Mouse (Mus musculus): ENCODE measurements around the gene Ndufb6. TPM values are rescaled to one million over a fixed set of nuclear protein-coding genes. Genes with fewer than 3 reads are reported as not detected.

The Ndufb6 gene
- polyA plus RNA-seq, 1 experiment from 2014 or later, result 222 TPM

DNA sequence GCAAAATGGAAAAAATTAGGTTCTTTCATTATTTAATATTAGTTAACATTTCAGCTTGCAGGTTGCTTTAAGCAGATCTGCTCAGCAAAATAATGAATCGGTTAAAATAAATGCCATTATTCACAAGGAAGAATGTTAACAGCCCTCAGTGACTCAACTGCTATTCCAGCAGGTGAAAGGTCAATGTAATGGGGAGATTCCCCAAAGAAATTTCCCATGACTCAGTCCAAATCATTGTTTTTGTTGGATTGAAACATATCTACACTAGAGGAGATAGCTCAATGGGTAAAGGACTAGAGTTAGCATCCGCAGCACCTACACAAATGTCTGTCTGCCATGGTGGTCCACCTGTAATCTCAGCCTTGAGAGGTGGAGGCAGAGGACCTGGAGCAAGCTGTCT lies 9.8 kb upstream of the Ndufb6 start:
- no peaks in the 10 kb centered on the region for H3K4me1 ChIP-seq (ENCODE audit: insufficient read depth, low read depth, low read length)
- ATAC-seq (no peak), DNase-seq (ENCODE audit: low spot score) (no peak)
- no peak overlapping the region for H3K27ac ChIP-seq (ENCODE audit: low read length)
- H3K27me3 ChIP-seq (replicated peaks; ENCODE audit: insufficient read depth, low read length), result no peaks in the 10 kb centered on the region
- WGBS, result 87% methylated on average over 2 of the region's 2 CpGs
- H3K4me3 ChIP-seq (ENCODE audit: low read depth, low read length), result no peak overlapping the region
- no peak overlapping the region for H3K4me2 ChIP-seq (replicated peaks; ENCODE audit: low read depth, low read length)
- TF ChIP-seq CTCF (IDR thresholded peaks at IDR 0.05), result no peak
- TF ChIP-seq EP300 (IDR thresholded peaks at IDR 0.05), result no peak
- H3K9ac ChIP-seq (replicated peaks; ENCODE audit: low read depth), result no peak overlapping the region
- no peaks in the 10 kb centered on the region for H3K36me3 ChIP-seq (ENCODE audit: insufficient read depth, low read length)
- no peaks in the 10 kb centered on the region for H3K9me3 ChIP-seq (ENCODE audit: low read length)

DNA sequence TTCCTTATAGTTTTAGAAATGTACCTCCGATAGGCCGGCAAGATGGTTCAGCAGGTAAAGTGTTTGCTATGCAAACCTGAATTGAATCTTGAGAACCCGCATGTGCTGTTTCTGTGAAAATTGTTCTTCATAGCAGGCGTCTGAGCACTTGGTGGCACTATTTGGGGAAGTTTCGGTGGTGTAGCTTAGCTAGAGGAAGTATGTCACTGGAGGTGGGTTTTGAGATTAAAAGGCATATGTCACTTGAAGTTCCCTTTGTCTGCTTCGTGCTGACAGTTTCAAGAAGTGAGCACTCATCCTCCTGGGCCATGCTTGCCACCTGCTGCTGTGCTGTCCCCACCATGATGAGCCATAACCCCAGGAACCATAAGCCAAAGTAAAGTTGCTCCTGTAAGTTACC lies 8.2 kb upstream of the Ndufb6 start:
- H3K27ac ChIP-seq (ENCODE audit: low read length), result no peak overlapping the region
- WGBS, result 48% methylated on average over 6 of the region's 6 CpGs

DNA sequence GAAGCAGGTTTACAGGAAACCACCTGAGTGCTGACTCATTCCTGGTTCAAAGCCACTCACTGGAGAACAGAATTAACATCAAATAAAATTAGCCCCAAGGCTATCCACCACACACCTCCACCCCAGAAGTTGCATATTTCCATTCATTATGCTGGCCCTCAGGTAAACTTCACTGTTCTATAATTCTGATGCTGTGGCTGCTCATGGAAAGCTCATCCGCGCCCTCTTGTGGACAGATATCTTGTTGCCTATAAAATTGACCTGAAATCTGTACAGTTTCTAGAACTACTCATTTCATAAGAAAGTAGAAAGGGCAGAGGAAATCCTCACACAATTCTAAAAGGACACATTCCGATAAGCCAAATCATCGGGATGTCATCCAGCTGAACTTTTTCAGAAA lies 6.4 kb upstream of the Ndufb6 start:
- DNase-seq (ENCODE audit: low spot score) (peak; percentile 82), ATAC-seq (0 out of 2 replicates have a peak, but pooled peaks have one; percentile 25)
- Histone ChIP-seq H3K9me3 (ENCODE audit: low read length) (no peaks in the 10 kb centered on the region), H3K4me1 (ENCODE audit: insufficient read depth, low read depth, low read length) (no peaks in the 10 kb centered on the region), H3K27ac (ENCODE audit: low read length) (no peak overlapping the region), H3K36me3 (ENCODE audit: insufficient read depth, low read length) (no peaks in the 10 kb centered on the region), H3K4me2 (replicated peaks; ENCODE audit: low read depth, low read length) (no peak overlapping the region), H3K4me3 (ENCODE audit: low read depth, low read length) (no peak overlapping the region), H3K27me3 (replicated peaks; ENCODE audit: insufficient read depth, low read length) (no peaks in the 10 kb centered on the region), H3K9ac (replicated peaks; ENCODE audit: low read depth) (no peak overlapping the region)
- TF ChIP-seq EP300 (IDR thresholded peaks at IDR 0.05) (no peak), CTCF (IDR thresholded peaks at IDR 0.05) (peak; percentile 91)
- WGBS, result 12% methylated on average over 4 of the region's 4 CpGs

More for the DNA sequence above, 8.2 kb upstream of the Ndufb6 start:
- DNase-seq (ENCODE audit: low spot score) (no peak), ATAC-seq (no peak)
- H3K36me3 ChIP-seq (ENCODE audit: insufficient read depth, low read length), result no peaks in the 10 kb centered on the region
- H3K4me1 ChIP-seq (ENCODE audit: insufficient read depth, low read depth, low read length), result no peaks in the 10 kb centered on the region
- H3K4me2 ChIP-seq (replicated peaks; ENCODE audit: low read depth, low read length), result no peak overlapping the region
- no peaks in the 10 kb centered on the region for H3K27me3 ChIP-seq (replicated peaks; ENCODE audit: insufficient read depth, low read length)
- H3K9ac ChIP-seq (replicated peaks; ENCODE audit: low read depth), result no peak overlapping the region
- TF ChIP-seq CTCF (IDR thresholded peaks at IDR 0.05) (no peak), EP300 (IDR thresholded peaks at IDR 0.05) (no peak)
- no peak overlapping the region for H3K4me3 ChIP-seq (ENCODE audit: low read depth, low read length)
- no peaks in the 10 kb centered on the region for H3K9me3 ChIP-seq (ENCODE audit: low read length)

DNA sequence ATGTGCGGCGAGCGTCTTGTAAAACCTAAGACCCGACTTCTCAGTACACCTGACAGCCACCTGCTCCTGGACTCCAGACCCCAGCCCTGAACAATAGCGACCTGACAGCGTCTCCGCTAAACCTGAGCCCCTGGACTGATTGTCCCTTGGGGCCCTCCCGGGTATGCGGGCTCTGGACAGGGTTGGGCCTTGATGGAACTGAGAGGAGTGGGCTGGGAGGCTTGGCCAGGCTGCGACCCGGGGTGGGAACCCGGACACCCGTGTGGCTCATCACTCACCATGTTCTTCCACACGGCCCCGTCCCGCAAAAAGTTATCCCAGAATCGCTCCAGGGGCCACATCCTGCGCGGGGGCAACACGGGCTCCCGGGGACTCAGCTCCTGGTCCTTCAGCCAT lies 343 bp downstream of the Ndufb6 start:
- WGBS, result under 1% methylated on average over 21 of the region's 21 CpGs
- peak overlapping the region; percentile 48; the same call in 1 of the 2 replicates for H3K27ac ChIP-seq (ENCODE audit: low read length)
- no peaks in the 10 kb centered on the region for H3K9me3 ChIP-seq (ENCODE audit: low read length)
- peaks cover 2% of the 10 kb centered on the region; the same call in 1 of the 2 replicates for H3K36me3 ChIP-seq (ENCODE audit: insufficient read depth, low read length)
- H3K9ac ChIP-seq (replicated peaks; ENCODE audit: low read depth), result peak overlapping the region; percentile 84
- TF ChIP-seq EP300 (IDR thresholded peaks at IDR 0.05), result no peak
- TF ChIP-seq CTCF (IDR thresholded peaks at IDR 0.05), result no peak
- H3K27me3 ChIP-seq (replicated peaks; ENCODE audit: insufficient read depth, low read length), result no peaks in the 10 kb centered on the region
- H3K4me3 ChIP-seq (ENCODE audit: low read depth, low read length), result peak overlapping the region; percentile 83
- DNase-seq (ENCODE audit: low spot score), result no peak
- H3K4me2 ChIP-seq (replicated peaks; ENCODE audit: low read depth, low read length), result peak overlapping the region; percentile 99
- ATAC-seq, result peak; percentile 32
- peaks cover 5% of the 10 kb centered on the region; the same call in 1 of the 2 replicates for H3K4me1 ChIP-seq (ENCODE audit: insufficient read depth, low read depth, low read length)

DNA sequence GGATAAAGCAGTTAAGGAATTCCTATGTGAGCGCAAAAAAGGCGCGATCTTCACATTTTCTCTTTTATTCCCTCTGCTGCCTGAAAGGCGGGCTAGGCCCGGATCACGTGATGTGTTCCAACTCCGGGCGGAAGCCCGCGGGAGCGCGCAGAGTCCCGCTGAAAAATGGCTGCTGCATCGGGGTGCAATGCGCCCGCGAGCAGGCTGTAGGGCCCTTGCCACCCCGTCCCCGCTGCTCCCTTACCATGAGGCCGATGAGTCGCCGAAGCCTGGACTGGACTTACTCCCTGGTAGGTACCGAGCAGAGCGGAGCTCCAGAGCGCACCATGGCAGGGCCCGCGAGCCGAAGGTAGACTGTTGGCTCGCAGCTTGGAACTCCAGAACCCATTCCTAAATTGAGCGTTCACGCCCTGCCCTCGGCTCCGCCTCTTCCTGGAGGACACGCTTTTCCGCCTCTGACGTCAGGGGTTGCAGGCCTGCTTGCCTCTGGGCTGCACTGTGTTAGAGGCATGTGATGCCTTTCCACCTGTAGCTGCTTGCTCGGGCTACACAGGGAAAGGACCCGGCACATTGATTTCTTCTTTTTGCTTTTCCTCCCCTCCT lies 9.7 kb downstream of the Ndufb6 start, which contains the start of the genes Smim27 and Topors:
Gene Smim27 (plus strand): TSS at position 150 of the 603 bp plus-strand sequence.
Gene Topors (minus strand): TSS at position 421 of the 603 bp plus-strand sequence.
- no peaks in the 10 kb centered on the region for H3K9me3 ChIP-seq (ENCODE audit: low read length)

DNA sequence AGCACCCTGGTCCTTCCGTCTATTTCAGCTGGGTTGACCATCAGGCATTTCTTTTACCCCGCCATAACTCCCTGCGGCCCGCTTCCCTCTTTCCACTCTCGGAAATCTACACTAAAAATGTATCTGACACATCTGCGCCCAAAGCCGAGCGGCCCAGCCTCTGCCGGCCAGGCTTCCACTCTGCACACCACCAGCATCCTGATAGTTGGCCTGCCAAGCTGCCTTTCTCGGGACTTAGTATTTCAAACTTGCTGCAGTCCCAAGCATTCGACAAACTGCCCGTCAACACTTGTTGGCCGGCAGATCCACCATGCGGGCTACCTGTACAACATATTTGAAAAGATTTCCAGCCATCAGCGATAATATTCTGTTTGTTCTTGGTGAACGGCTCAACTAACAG lies 10.4 kb downstream of the Ndufb6 start:
- 0% methylated on average over 16 of the region's 16 CpGs for WGBS
- no peaks in the 10 kb centered on the region; the same call in 1 of the 2 replicates for H3K36me3 ChIP-seq (ENCODE audit: insufficient read depth, low read length)
- no peak for ATAC-seq

More for the DNA sequence above, 9.7 kb downstream of the Ndufb6 start, which contains the start of the genes Smim27 and Topors:
- ATAC-seq (peak; percentile 96), DNase-seq (ENCODE audit: low spot score) (peak; percentile 98)
- Histone ChIP-seq H3K4me2 (replicated peaks; ENCODE audit: low read depth, low read length) (peak within 1 kb of the TSS; percentile 88), H3K4me1 (ENCODE audit: insufficient read depth, low read depth, low read length) (peaks cover 8% of the 10 kb centered on the region; the same call in 1 of the 2 replicates), H3K27me3 (replicated peaks; ENCODE audit: insufficient read depth, low read length) (no peaks in the 10 kb centered on the region), H3K4me3 (ENCODE audit: low read depth, low read length) (peak within 1 kb of the TSS; percentile 66), H3K36me3 (ENCODE audit: insufficient read depth, low read length) (no peaks in the 10 kb centered on the region; the same call in 1 of the 2 replicates), H3K9ac (replicated peaks; ENCODE audit: low read depth) (peak within 1 kb of the TSS; percentile 61), H3K27ac (ENCODE audit: low read length) (peak within 1 kb of the TSS; percentile 97)
- TF ChIP-seq CTCF (IDR thresholded peaks at IDR 0.05), result no peak
- no peak; the same call in 1 of the 2 replicates for TF ChIP-seq EP300 (IDR thresholded peaks at IDR 0.05)
- WGBS, result under 1% methylated on average over 38 of the region's 38 CpGs

More for the DNA sequence above, 10.4 kb downstream of the Ndufb6 start:
- peak; percentile 36 for DNase-seq (ENCODE audit: low spot score)
- H3K27ac ChIP-seq (ENCODE audit: low read length), result peak overlapping the region; percentile 97
- H3K4me2 ChIP-seq (replicated peaks; ENCODE audit: low read depth, low read length), result peak overlapping the region; percentile 88
- H3K4me1 ChIP-seq (ENCODE audit: insufficient read depth, low read depth, low read length), result peaks cover 8% of the 10 kb centered on the region; the same call in 1 of the 2 replicates
- H3K9ac ChIP-seq (replicated peaks; ENCODE audit: low read depth), result peak overlapping the region; percentile 61
- H3K9me3 ChIP-seq (ENCODE audit: low read length), result no peaks in the 10 kb centered on the region
- H3K4me3 ChIP-seq (ENCODE audit: low read depth, low read length), result peak overlapping the region; percentile 66
- no peaks in the 10 kb centered on the region for H3K27me3 ChIP-seq (replicated peaks; ENCODE audit: insufficient read depth, low read length)
- TF ChIP-seq CTCF (IDR thresholded peaks at IDR 0.05) (no peak), EP300 (IDR thresholded peaks at IDR 0.05) (no peak)

Data from lung, postnatal 0 days (tissue).